Mouse (Mus musculus) 3134 (cell line): ENCODE results near the gene Ank2.

Experiments used
- DNase-seq: peaks from one replicate; pipeline ENCODE4 v3.0.0-alpha.2; 2011; ENCODE audit warnings: low spot score; ENCODE audit not compliant: insufficient read length; ENCODE audit errors: extremely low read depth

The Ank2 gene

GRCm38 (mm10) chr3:127131048-127131447, 368.1 kb downstream of the Ank2 start:
- no peak for DNase-seq

GRCm38 (mm10) chr3:127130167-127130770, 368.9 kb downstream of the Ank2 start:
- DNase-seq, result no peak

- DNase-seq, result no peak
These were observed 369.4 kb downstream of the Ank2 start for GRCm38 (mm10) chr3:127129750-127130149.

- DNase-seq, result no peak
These were observed 371.5 kb downstream of the Ank2 start for GRCm38 (mm10) chr3:127127611-127128010.

GRCm38 (mm10) chr3:127126220-127126619, 372.9 kb downstream of the Ank2 start:
- no peak for DNase-seq

- no peak for DNase-seq
These were observed 374.7 kb downstream of the Ank2 start for GRCm38 (mm10) chr3:127124375-127124993.

GRCm38 (mm10) chr3:127123376-127123775, 375.8 kb downstream of the Ank2 start:
- DNase-seq, result no peak

GRCm38 (mm10) chr3:127118777-127119176, 380.4 kb downstream of the Ank2 start:
- no peak for DNase-seq

- no peak for DNase-seq
These were observed 382.9 kb downstream of the Ank2 start for GRCm38 (mm10) chr3:127116226-127116625.

- no peak for DNase-seq
These were observed 385.9 kb downstream of the Ank2 start for GRCm38 (mm10) chr3:127113238-127113637.

- DNase-seq, result no peak
These were observed 389.7 kb downstream of the Ank2 start for GRCm38 (mm10) chr3:127109413-127109812.

- DNase-seq, result no peak
These were observed 390.7 kb downstream of the Ank2 start for GRCm38 (mm10) chr3:127108481-127108880.

- DNase-seq, result peak; percentile 16
These were observed 391.9 kb downstream of the Ank2 start for GRCm38 (mm10) chr3:127107281-127107680.

- DNase-seq, result no peak
These were observed 397.8 kb downstream of the Ank2 start for GRCm38 (mm10) chr3:127101326-127101725.

- no peak for DNase-seq
These were observed 401.4 kb downstream of the Ank2 start for GRCm38 (mm10) chr3:127097745-127098144.

GRCm38 (mm10) chr3:127097106-127097505, 402.0 kb downstream of the Ank2 start:
- no peak for DNase-seq

GRCm38 (mm10) chr3:127093631-127094030, 405.5 kb downstream of the Ank2 start:
- DNase-seq, result no peak

GRCm38 (mm10) chr3:127087574-127087973, 411.6 kb downstream of the Ank2 start:
- no peak for DNase-seq

- DNase-seq, result no peak
These were observed 412.2 kb downstream of the Ank2 start for GRCm38 (mm10) chr3:127086834-127087506.

- DNase-seq, result no peak
These were observed 421.8 kb downstream of the Ank2 start for GRCm38 (mm10) chr3:127077369-127077768.

- no peak for DNase-seq
These were observed 423.4 kb downstream of the Ank2 start for GRCm38 (mm10) chr3:127075531-127076280.
